Mouse (Mus musculus): ENCODE data around the gene Asb13. TPM values are rescaled to one million over a fixed set of nuclear protein-coding genes. Genes with fewer than 3 reads are reported as not detected.
A peak's percentile ranks its signal among the peaks of the same experiment; 100 is the strongest.

The Asb13 gene
- polyA plus RNA-seq, 1 experiment from 2014 or later: 4.9 TPM

- ATAC-seq (ENCODE audit: low read depth) (no peak), DNase-seq (ENCODE audit: low spot score) (peak; percentile 41)
- 0 out of 2 replicates have a peak overlapping the region, but pooled peaks have one; percentile 15 for H3K27ac ChIP-seq (replicated peaks; ENCODE audit: low read depth, low read length)
- peaks cover 25% of the 10 kb centered on the region for H3K4me1 ChIP-seq (ENCODE audit: control insufficient read depth, insufficient read depth, low read length)
- no peak overlapping the region for H3K4me2 ChIP-seq (ENCODE audit: low read depth, low read length)
- no peak overlapping the region for H3K9ac ChIP-seq (ENCODE audit: low read depth, low read length)
- no peaks in the 10 kb centered on the region for H3K9me3 ChIP-seq (ENCODE audit: control insufficient read depth, low read length)
- no peaks in the 10 kb centered on the region for H3K27me3 ChIP-seq (replicated peaks; ENCODE audit: control insufficient read depth, insufficient read depth, low read length)
- 69% methylated on average over 8 of the region's 8 CpGs for WGBS
- H3K4me3 ChIP-seq (ENCODE audit: low read depth, low read length): no peak overlapping the region
- H3K36me3 ChIP-seq (ENCODE audit: control insufficient read depth, insufficient read depth, low read length): no peaks in the 10 kb centered on the region
Observed at GRCm38 (mm10) chr13:3696977-3697735, 63.3 kb downstream of the Asb13 start.

- no peak overlapping the region for H3K4me3 ChIP-seq (ENCODE audit: low read depth, low read length)
- DNase-seq (ENCODE audit: low spot score): no peak
- no peak overlapping the region for H3K27ac ChIP-seq (replicated peaks; ENCODE audit: low read depth, low read length)
- ATAC-seq (ENCODE audit: low read depth): no peak
- no peaks in the 10 kb centered on the region for H3K27me3 ChIP-seq (replicated peaks; ENCODE audit: control insufficient read depth, insufficient read depth, low read length)
- WGBS: 64% methylated on average over 4 of the region's 4 CpGs
- H3K4me2 ChIP-seq (ENCODE audit: low read depth, low read length): no peak overlapping the region
- H3K9me3 ChIP-seq (ENCODE audit: control insufficient read depth, low read length): no peaks in the 10 kb centered on the region
- peaks cover 10% of the 10 kb centered on the region for H3K4me1 ChIP-seq (ENCODE audit: control insufficient read depth, insufficient read depth, low read length)
- no peak overlapping the region for H3K9ac ChIP-seq (ENCODE audit: low read depth, low read length)
- H3K36me3 ChIP-seq (ENCODE audit: control insufficient read depth, insufficient read depth, low read length): no peaks in the 10 kb centered on the region
Observed at GRCm38 (mm10) chr13:3700752-3701151, 66.9 kb downstream of the Asb13 start.

Other genes starting within 250 kb of the Asb13 start
- 434 and 478 TPM in 2 replicates for gene Gdi2, start 96.0 kb upstream of the Asb13 start, polyA plus RNA-seq (2014; fragmentation: Nextera tagmentation; extraction: Ambion mirVana)
- 17.1 and 18.1 TPM in 2 replicates for gene Fam208b, start 22.9 kb upstream of the Asb13 start, polyA plus RNA-seq (2014; fragmentation: Nextera tagmentation; extraction: Ambion mirVana)
- 7.1 and 10.7 TPM in 2 replicates for gene Calml3, start 170.3 kb downstream of the Asb13 start, polyA plus RNA-seq (2014; fragmentation: Nextera tagmentation; extraction: Ambion mirVana)
- gene Calm4, start 203.7 kb downstream of the Asb13 start, polyA plus RNA-seq (2014; fragmentation: Nextera tagmentation; extraction: Ambion mirVana): 25.4 and 99.1 TPM in 2 replicates
- gene Calm5, start 220.1 kb downstream of the Asb13 start, polyA plus RNA-seq (2014; fragmentation: Nextera tagmentation; extraction: Ambion mirVana): 0.58 and 0.74 TPM in 2 replicates